Mouse (Mus musculus): ENCODE data around the gene Meis2.

- TF ChIP-seq UBTF (IDR thresholded peaks at IDR 0.05; ENCODE audit: borderline replicate concordance, insufficient read depth, low read depth, low read length): no peak
- TF ChIP-seq ZNF384 (IDR thresholded peaks at IDR 0.05; ENCODE audit: low read depth, low read length): no peak
- TF ChIP-seq CTCF (IDR thresholded peaks at IDR 0.05 in 2 of 3, conservative IDR thresholded peaks at IDR 0.05 in 1 of 3; ENCODE audit: control insufficient read depth in 1 of 3, insufficient read depth in 1 of 3, low read depth in 2 of 3, low read length in 3 of 3, poor library complexity in 1 of 3, severe bottlenecking in 1 of 3): no peak
- no peak for TF ChIP-seq POLR2A (IDR thresholded peaks at IDR 0.05; ENCODE audit: control insufficient read depth in 1 of 2, insufficient read depth in 1 of 2, low read depth in 1 of 2, low read length in 2 of 2, poor library complexity in 1 of 2)
- TF ChIP-seq MAFK (IDR thresholded peaks at IDR 0.05; ENCODE audit: borderline replicate concordance, low read depth, low read length): no peak
- no peak for TF ChIP-seq GATA1 (IDR thresholded peaks at IDR 0.05; ENCODE audit: low read depth, low read length)
- TF ChIP-seq CHD2 (IDR thresholded peaks at IDR 0.05; ENCODE audit: low read length): no peak
- no peak for TF ChIP-seq POLR2AphosphoS2 (IDR thresholded peaks at IDR 0.05; ENCODE audit: low read length)
- TF ChIP-seq E2F4 (IDR thresholded peaks at IDR 0.05; ENCODE audit: borderline replicate concordance, low read depth, low read length): no peak
- TF ChIP-seq JUND (IDR thresholded peaks at IDR 0.05; ENCODE audit: low read depth, low read length): no peak
- TF ChIP-seq EP300 (IDR thresholded peaks at IDR 0.05; ENCODE audit: low read depth in 1 of 2, low read length in 2 of 2): no peak
- no peak for TF ChIP-seq HCFC1 (IDR thresholded peaks at IDR 0.05; ENCODE audit: low read depth, low read length)
- TF ChIP-seq SMC3 (IDR thresholded peaks at IDR 0.05; ENCODE audit: low read depth, low read length): no peak
- no peak for TF ChIP-seq ZC3H11A (IDR thresholded peaks at IDR 0.05; ENCODE audit: low read depth, low read length)
Observed at GRCm38 (mm10) chr2:116018781-116019465, 46.7 kb downstream of the Meis2 start.

Data from MEL (cell line).